ENCODE assay signal across 9 mouse cellular contexts in the genomic region with DNA sequence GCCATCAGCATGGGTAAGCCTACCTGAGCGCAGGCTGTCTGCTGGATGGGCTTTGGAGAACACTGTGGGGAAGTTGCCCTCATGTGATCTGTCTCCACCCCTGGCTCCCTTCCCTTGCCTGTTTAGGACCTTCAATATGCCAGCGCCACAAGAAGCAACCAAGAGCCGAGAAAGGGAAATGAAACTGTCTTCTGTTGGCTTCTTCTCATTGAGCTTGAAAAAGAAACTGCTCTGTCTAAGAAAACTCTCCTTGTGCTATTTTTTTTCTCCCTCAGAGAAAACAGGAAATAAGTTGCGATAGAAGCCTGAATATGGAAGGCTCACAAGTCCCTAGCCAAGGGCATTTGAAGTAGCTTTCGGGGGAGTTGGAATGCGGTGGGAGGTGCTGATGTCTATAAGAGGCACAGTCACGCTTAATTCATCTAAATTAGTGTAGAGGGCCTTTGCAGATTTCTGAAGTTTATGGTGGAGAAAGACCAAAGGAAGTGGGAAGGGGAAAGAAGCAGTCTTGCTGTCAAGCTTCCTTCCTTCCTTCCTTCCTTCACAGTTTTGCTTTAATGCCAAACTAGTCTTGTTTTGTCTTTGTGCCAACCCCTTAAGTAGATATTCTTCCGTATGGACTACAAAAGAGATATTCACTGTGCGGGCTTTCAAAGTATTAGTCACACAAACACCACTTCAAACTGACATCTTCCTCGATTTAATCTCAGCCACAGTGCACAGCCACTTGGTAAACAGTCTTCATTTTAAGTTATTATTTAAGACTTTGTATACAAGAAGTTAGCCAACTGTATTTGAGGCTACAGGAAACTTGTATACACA. TPM values are rescaled to one million over a fixed set of nuclear protein-coding genes. Genes with fewer than 3 reads are reported as not detected.
DNase-seq lines count a peak whose midpoint lies in the region; ATAC-seq and TF ChIP-seq lines count a peak whose summit lies in the region.
"Had no signal": no experiment of that assay in that cellular context is flagged by ENCODE, and none has a peak within 500 bp of the region (broad histone marks: within the 10 kb centered on the region; RNA-seq: fewer than 3 reads in every experiment).

No protein-coding gene starts in this region.

- DNase-seq in embryonic facial prominence, embryonic 10.5 days (ENCODE audit: low spot score) = no peak
- DNase-seq in B cell, adult 2 months = peak; percentile 69 to 75
- peak; percentile 37 to 68 for DNase-seq in heart, adult 2 months
- peak; percentile 31 for DNase-seq in kidney, postnatal 14 days
- no peak for DNase-seq in urinary bladder, postnatal 4 days (ENCODE audit: low spot score in 2 of 2)
- no peak for DNase-seq in layer of hippocampus, postnatal 10 days (ENCODE audit: low spot score in 2 of 2)

- no peak overlapping the region for H3K4me3 ChIP-seq in embryonic facial prominence, embryonic 13.5 days
- H3K4me3 ChIP-seq in embryonic facial prominence, embryonic 10.5 days = no peak overlapping the region
- peak overlapping the region; percentile 23 for H3K4me3 ChIP-seq in heart, adult 2 months
- no peak overlapping the region for H3K4me3 ChIP-seq in neural tube, embryonic 15.5 days (replicated peaks)

- no peaks in the 10 kb centered on the region for H3K9me3 ChIP-seq in embryonic facial prominence, embryonic 13.5 days
- H3K9me3 ChIP-seq in embryonic facial prominence, embryonic 10.5 days = no peaks in the 10 kb centered on the region
- no peaks in the 10 kb centered on the region for H3K9me3 ChIP-seq in neural tube, embryonic 15.5 days (replicated peaks)

- peak; percentile 40; the same call in 1 of the 2 replicates for TF ChIP-seq EP300 in heart, adult 2 months (IDR thresholded peaks at IDR 0.05; ENCODE audit: insufficient read depth, low read depth, low read length)

- 36% methylated on average over 10 of the region's 10 CpGs for WGBS in embryonic facial prominence, embryonic 13.5 days
- WGBS in embryonic facial prominence, embryonic 10.5 days = 51% methylated on average over 10 of the region's 10 CpGs
- WGBS in heart, adult 2 months = 8% methylated on average over 10 of the region's 10 CpGs
- WGBS in neural tube, embryonic 15.5 days = 47% methylated on average over 10 of the region's 10 CpGs

- no peaks in the 10 kb centered on the region for H3K36me3 ChIP-seq in embryonic facial prominence, embryonic 13.5 days
- H3K36me3 ChIP-seq in embryonic facial prominence, embryonic 10.5 days (replicated peaks) = no peaks in the 10 kb centered on the region
- H3K36me3 ChIP-seq in heart, adult 2 months (ENCODE audit: control insufficient read depth, insufficient read depth, low read length) = peaks cover 3% of the 10 kb centered on the region; the same call in 1 of the 2 replicates
- 0 out of 2 replicates have a peak, but pooled peaks cover 4% of the 10 kb centered on the region for H3K36me3 ChIP-seq in neural tube, embryonic 15.5 days

- H3K9ac ChIP-seq in embryonic facial prominence, embryonic 13.5 days = no peak overlapping the region
- H3K9ac ChIP-seq in heart, adult 2 months (ENCODE audit: low read depth, low read length) = no peak overlapping the region
- no peak overlapping the region for H3K9ac ChIP-seq in neural tube, embryonic 15.5 days (replicated peaks)

- TF ChIP-seq CTCF in heart, adult 2 months (IDR thresholded peaks at IDR 0.05) = no peak

- H3K4me1 ChIP-seq in embryonic facial prominence, embryonic 13.5 days = peaks cover 15% of the 10 kb centered on the region
- H3K4me1 ChIP-seq in embryonic facial prominence, embryonic 10.5 days = peaks cover 9% of the 10 kb centered on the region
- H3K4me1 ChIP-seq in heart, adult 2 months (ENCODE audit: control insufficient read depth, insufficient read depth, low read length) = peaks cover 3% of the 10 kb centered on the region
- no peaks in the 10 kb centered on the region for H3K4me1 ChIP-seq in neural tube, embryonic 15.5 days

- ATAC-seq in embryonic facial prominence, embryonic 13.5 days (ENCODE audit: insufficient number of reproducible peaks, insufficient read depth, low FRiP score, low TSS enrichment, low read depth) = no peak
- ATAC-seq in neural tube, embryonic 15.5 days (ENCODE audit: low FRiP score) = no peak

- no peak for TF ChIP-seq POLR2A in heart, adult 2 months (IDR thresholded peaks at IDR 0.05; ENCODE audit: insufficient read depth, low read depth, low read length)

- H3K79me2 ChIP-seq in heart, adult 2 months (replicated peaks; ENCODE audit: control insufficient read depth, insufficient read depth, low read length) = no peaks in the 10 kb centered on the region

- H3K4me2 ChIP-seq in embryonic facial prominence, embryonic 13.5 days = peak overlapping the region; percentile 32
- no peak overlapping the region for H3K4me2 ChIP-seq in neural tube, embryonic 15.5 days

- H3K27me3 ChIP-seq in embryonic facial prominence, embryonic 13.5 days = no peaks in the 10 kb centered on the region
- no peaks in the 10 kb centered on the region for H3K27me3 ChIP-seq in embryonic facial prominence, embryonic 10.5 days (replicated peaks; ENCODE audit: low read depth, poor library complexity, severe bottlenecking)
- no peaks in the 10 kb centered on the region for H3K27me3 ChIP-seq in heart, adult 2 months (ENCODE audit: control insufficient read depth, insufficient read depth, low read length)
- no peaks in the 10 kb centered on the region for H3K27me3 ChIP-seq in neural tube, embryonic 15.5 days (replicated peaks)

- peak overlapping the region; percentile 72 for H3K27ac ChIP-seq in embryonic facial prominence, embryonic 13.5 days
- no peak overlapping the region for H3K27ac ChIP-seq in embryonic facial prominence, embryonic 10.5 days (replicated peaks)
- peak overlapping the region; percentile 70 for H3K27ac ChIP-seq in heart, adult 2 months
- H3K27ac ChIP-seq in neural tube, embryonic 15.5 days (replicated peaks) = peak overlapping the region; percentile 24; the same call in 1 of the 2 replicates

- intact Hi-C loops in heart, adult 2 months (cut with DNase I) = no loop called here

RNA-seq across cellular contexts. Expression of a gene that starts 18.3 kb away (rescaled TPM):
- polyA plus RNA-seq in embryonic facial prominence, embryonic 13.5 days (2015; fragmentation: Nextera tagmentation; extraction: Ambion mirVana) = 1.0 and 1.2 TPM in 2 replicates
- 0.30 and 0.47 TPM in 2 replicates for polyA plus RNA-seq in embryonic facial prominence, embryonic 10.5 days (2016; fragmentation: Nextera tagmentation; extraction: Ambion mirVana)
- total RNA-seq in heart, adult 2 months (2021) = under 1 TPM; 0.39 to 0.97 TPM
- 0.92 and 1.6 TPM in 2 replicates for polyA plus RNA-seq in heart, adult 2 months (2012; rRNA removed)
- 1.9 and 2.3 TPM in 2 replicates for polyA plus RNA-seq in neural tube, embryonic 15.5 days (2015; fragmentation: Nextera tagmentation; extraction: Ambion mirVana)
- 10 to 100 TPM in 1 of 2 experiments, 1 to 10 TPM in 1; 9.2 to 11.4 TPM for total RNA-seq in layer of hippocampus, postnatal 10 days (2021)

RNA-seq across cellular contexts. Expression of a gene that starts 33.7 kb away (rescaled TPM):
- 1.5 and 1.9 TPM in 2 replicates for polyA plus RNA-seq in embryonic facial prominence, embryonic 13.5 days (2015; fragmentation: Nextera tagmentation; extraction: Ambion mirVana)
- 0.65 and 1.0 TPM in 2 replicates for polyA plus RNA-seq in embryonic facial prominence, embryonic 10.5 days (2016; fragmentation: Nextera tagmentation; extraction: Ambion mirVana)
- total RNA-seq in heart, adult 2 months (2021) = 1 to 10 TPM; 2.0 to 6.4 TPM
- polyA plus RNA-seq in heart, adult 2 months (2012; rRNA removed) = 4.1 and 5.2 TPM in 2 replicates
- polyA plus RNA-seq in neural tube, embryonic 15.5 days (2015; fragmentation: Nextera tagmentation; extraction: Ambion mirVana) = 8.1 and 8.6 TPM in 2 replicates
- 10 to 100 TPM; 52.7 to 54.8 TPM for total RNA-seq in layer of hippocampus, postnatal 10 days (2021)

RNA-seq across cellular contexts. Expression of a gene that starts 34.0 kb away (rescaled TPM):
- 2.6 and 3.5 TPM in 2 replicates for polyA plus RNA-seq in embryonic facial prominence, embryonic 13.5 days (2015; fragmentation: Nextera tagmentation; extraction: Ambion mirVana)
- 0.28 and 0.31 TPM in 2 replicates for polyA plus RNA-seq in embryonic facial prominence, embryonic 10.5 days (2016; fragmentation: Nextera tagmentation; extraction: Ambion mirVana)
- not detected for total RNA-seq in heart, adult 2 months (2021)
- polyA plus RNA-seq in heart, adult 2 months (2012; rRNA removed) = not detected in 2 replicates
- 0.13 and 0.77 TPM in 2 replicates for polyA plus RNA-seq in neural tube, embryonic 15.5 days (2015; fragmentation: Nextera tagmentation; extraction: Ambion mirVana)
- not detected for total RNA-seq in layer of hippocampus, postnatal 10 days (2021)
- polyA plus RNA-seq: frontal cortex, adult 2 months had no signal

Comparison
In these comparisons a context has a peak if more than half of its experiments do, and no peak if none do; other contexts are left out.
1. DNase-seq: peak in B cell, adult 2 months (2 of 2), heart, adult 2 months (2 of 2) and kidney, postnatal 14 days (single experiment); none in embryonic facial prominence, embryonic 10.5 days (single experiment), urinary bladder, postnatal 4 days (0 of 2) and layer of hippocampus, postnatal 10 days (0 of 2).